Mouse (Mus musculus) ZHBTc4 (cell line): ENCODE data around the gene Chchd1.
A peak's percentile ranks its signal among the peaks of the same experiment; 100 is the strongest.

Experiments
- DNase-seq: peaks from one replicate; pipeline ENCODE4 v3.0.0-alpha.2; 2011; ENCODE audit warnings: low read depth, low spot score

Chchd1 gene

DNA sequence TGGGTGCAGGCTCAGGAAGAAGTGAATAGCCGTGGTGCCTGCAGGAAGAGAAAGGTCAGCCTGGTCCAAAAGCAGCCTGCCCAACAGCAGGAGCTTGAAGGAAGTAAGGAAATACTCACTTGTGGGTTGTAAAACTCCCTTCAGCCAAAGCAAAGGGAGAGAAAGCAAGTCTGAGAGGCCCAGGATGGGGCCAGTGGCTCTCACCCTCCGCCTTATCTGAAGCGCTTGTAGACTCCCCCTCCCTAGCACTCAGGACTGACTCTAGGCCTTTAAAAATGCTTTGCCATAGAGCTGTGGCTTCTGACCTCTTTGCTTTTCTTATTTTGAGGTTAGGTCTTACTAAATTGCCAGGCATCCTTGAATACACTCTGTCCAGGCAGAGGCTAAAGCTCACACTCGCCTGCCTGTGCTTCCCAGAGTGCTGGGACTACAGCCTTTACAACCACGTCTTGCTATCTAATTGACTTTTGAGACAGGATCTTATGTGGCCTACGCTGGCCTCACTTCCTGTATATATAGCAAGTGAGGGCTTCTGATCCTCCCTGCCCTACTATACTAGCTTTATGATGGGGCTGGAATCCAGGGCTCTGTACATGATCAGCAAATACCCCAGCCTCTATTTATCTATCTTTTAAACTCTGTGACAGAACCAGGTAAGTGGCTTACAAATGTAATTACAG is 23.0 kb downstream of the Chchd1 start:
- DNase-seq, result no peak

DNA sequence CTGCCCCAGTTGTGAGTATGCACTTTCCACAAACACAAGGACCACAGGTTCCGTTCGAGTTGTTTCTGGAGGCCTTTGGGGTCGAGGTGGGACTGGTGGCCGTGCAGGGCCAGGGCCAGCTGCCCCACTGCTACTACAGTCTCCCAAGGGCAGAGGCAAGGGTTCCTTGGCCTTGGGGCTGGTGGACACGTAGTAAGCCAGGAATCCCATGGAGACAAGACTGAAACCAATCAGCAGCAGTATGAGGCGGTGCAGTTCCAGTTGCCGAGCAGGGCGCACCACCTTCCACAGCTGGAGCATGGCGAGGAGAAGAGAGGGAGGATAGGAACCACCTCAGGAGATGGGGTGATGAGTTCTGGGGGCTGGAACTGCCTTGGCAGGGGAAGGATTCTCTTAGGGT is 27.1 kb downstream of the Chchd1 start:
- DNase-seq, result no peak

- DNase-seq, result no peak
Observed at GRCm38 (mm10) chr14:20730853-20731602, 28.2 kb downstream of the Chchd1 start.

GRCm38 (mm10) chr14:20733041-20733951 is 30.5 kb downstream of the Chchd1 start:
- no peak for DNase-seq

DNA sequence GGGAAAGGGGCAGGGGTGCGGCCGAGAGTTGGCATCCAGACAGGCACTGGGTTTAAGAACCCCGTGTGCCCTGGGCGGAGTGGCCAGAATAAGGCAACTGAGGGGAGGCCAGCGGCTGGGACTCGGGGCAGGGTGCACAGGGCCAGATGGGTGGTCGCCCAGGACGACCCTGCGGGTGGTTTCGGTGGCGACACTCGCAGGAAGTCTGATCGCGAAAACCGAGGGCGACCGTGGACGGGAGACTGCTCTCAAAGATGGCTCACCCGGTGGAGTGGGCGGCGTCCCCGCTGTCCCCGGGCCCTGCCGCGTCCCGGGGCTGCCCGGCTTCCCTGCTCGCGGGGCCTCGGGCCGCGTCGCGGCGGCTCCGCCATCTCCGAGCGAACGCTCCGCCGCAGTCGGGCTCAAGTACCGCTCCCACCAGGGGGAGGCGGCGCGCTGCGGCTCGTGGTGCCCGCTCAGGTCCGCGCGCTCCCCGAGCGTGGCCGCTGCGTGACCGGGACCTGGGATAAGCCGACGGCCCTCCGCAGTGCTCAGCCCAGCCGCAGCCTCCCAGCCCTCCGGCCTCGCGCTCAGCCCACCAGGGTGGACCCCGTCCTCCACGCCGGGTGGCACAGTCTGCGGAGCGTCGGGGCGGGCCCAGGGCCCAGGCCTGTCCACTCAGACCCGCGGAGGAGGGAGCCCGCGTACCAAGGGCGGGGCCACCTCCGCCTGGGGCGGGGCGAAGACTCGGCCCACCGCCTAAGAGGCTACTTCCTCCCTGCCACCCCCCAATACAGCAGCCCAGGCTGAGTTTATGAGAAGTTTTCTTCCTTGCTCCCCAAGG is 31.4 kb downstream of the Chchd1 start, which contains the start of gene Ndst2:
Gene Ndst2, minus strand, starts transcription at position 611 of the 823 bp plus-strand sequence.
- peak; percentile 81 for DNase-seq

DNA sequence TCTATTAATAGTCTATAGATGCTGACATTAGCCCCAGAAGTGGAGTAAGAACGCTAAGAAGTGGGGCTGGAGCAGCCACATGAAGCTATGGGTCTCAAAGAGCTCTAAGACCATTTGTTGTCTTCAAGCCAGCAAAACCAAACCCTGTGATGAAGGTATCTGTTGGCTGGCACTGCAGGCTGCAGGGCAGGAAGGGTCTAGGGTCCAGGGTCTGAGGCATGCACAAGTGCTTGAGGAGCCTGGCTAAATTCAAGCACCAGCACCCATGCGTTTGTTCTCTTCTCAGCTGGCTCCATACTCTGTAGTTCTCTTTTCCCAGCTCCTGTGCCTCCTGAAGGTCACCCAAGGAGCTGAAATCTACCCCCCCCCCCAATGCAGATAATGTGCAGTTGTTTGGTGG is 32.2 kb downstream of the Chchd1 start:
- no peak for DNase-seq

- DNase-seq, result no peak
Observed at GRCm38 (mm10) chr14:20735892-20736390, 33.1 kb downstream of the Chchd1 start.

- DNase-seq, result peak; percentile 95
Observed at GRCm38 (mm10) chr14:20737306-20737705, 34.5 kb downstream of the Chchd1 start.

DNA sequence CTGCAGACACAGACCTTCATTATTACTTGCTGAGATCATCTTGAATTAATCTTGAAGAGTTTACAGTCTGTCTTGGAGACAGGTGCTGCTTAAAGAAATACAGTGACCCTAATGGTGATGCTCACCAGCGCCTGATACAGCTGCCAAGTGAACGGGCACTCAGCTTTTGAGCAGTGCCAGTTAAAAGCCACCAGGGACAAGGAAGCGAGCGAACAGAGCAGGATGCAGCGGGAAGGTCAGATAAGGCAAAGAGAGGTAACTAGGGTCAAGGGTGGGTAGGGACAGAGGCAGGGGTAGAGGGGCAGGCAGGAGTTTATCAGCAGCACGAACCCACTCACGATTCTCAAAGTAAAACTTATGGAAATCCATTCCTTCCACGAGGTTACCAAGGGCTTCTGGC is 35.7 kb downstream of the Chchd1 start:
- no peak for DNase-seq

DNA sequence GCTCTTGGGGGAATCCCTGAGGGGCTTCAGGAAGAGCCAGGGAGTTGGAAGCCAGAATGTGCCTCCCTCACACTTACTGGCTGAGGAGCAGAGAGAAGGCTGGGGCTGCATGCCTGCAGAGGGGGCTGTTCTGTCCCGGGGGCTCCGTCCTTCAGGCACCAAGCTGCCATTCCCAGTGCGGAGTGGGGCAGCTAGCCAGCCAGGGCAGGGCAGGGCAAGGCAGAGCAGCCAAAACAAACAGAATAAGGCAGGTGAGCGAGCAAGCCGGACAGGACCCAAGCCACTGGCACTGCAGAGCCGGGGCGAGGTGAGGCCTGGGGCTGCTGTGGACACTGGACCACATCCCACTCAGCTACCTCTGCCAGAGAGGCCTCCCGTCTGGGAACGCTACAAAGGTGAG is 38.5 kb downstream of the Chchd1 start:
- DNase-seq, result no peak

- no peak for DNase-seq
Observed at GRCm38 (mm10) chr14:20743614-20744013, 40.8 kb downstream of the Chchd1 start.

DNA sequence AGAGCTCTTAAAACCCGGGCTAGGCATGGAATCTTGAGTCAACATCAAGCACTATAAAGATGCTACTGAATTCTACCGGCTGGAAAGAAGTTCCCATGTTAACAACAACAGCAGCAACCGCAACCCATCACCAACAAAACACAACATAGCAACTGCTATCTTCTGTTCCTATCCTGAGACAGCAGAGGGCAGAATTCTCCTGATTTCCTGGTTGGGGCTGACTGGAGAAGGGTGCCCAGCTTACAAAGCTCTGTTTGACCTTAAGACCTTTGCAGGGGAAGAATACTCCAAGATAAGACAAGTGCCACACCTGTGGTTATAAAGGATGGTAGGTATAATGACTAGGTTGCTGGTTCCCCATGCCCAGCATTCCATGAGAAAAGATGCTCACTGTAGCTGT is 44.1 kb downstream of the Chchd1 start:
- no peak for DNase-seq

- DNase-seq, result no peak
Observed at GRCm38 (mm10) chr14:20748388-20748787, 45.6 kb downstream of the Chchd1 start.

GRCm38 (mm10) chr14:20749494-20750051 is 46.8 kb downstream of the Chchd1 start:
- no peak for DNase-seq

DNA sequence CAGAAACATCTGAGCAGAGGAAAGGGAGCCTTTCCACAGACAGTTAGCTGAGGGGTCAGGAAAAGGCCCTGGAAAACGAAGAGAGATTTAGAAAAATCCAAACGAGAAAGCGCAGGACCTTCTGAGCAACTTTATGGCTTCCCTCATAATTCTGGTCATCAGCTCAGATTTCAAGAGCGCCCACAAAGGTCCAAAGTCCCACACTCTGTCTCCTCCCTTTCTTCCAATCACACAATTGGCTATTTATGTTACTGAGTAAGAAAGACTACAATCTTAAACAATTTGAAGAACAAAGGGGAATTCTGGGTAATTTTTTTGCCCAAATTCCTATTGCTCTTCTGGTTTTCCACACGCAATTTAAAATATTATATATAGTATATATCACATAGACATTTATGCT is 47.7 kb downstream of the Chchd1 start:
- no peak for DNase-seq

GRCm38 (mm10) chr14:20753792-20754191 is 51.0 kb downstream of the Chchd1 start:
- no peak for DNase-seq
